ENCODE assay signal across 24 mouse cellular contexts in the genomic region with DNA sequence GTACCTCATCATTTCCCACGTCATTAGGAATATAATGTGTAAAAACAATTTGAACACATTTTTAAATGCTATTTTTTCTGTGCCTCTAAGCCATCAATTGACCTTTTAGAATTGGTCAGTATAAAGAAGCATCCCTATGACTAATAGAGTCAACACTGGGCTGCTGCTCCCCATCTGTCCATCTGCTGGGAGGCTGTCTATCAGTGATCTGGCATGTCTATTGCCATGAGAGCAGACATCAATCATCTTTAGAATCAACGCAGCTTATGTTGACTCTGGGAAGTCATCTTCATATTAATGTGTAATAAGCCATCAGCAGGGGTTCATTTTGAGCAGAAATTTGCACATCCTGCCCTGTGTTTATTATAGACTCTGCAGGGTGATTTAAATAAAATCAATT.
A peak's percentile ranks its signal among the peaks of the same experiment; 100 is the strongest.
DNase-seq lines count a peak whose midpoint lies in the region; ATAC-seq and TF ChIP-seq lines count a peak whose summit lies in the region.
"Had no signal": no experiment of that assay in that cellular context is flagged by ENCODE, and none has a peak within 500 bp of the region (broad histone marks: within the 10 kb centered on the region; RNA-seq: fewer than 3 reads in every experiment).

No protein-coding gene starts in this region.

- H3K4me2 ChIP-seq in hindbrain, embryonic 11.5 days (replicated peaks; ENCODE audit: low read depth, low read length) = no peak overlapping the region
- no peak overlapping the region for H3K4me2 ChIP-seq in hindbrain, embryonic 12.5 days (replicated peaks)
- H3K4me2 ChIP-seq in hindbrain, embryonic 14.5 days (replicated peaks) = no peak overlapping the region
- no peak overlapping the region for H3K4me2 ChIP-seq in hindbrain, postnatal 0 days (ENCODE audit: low read depth, low read length)
- H3K4me2 ChIP-seq: embryonic facial prominence, embryonic 12.5 days; forebrain, embryonic 13.5 days had no signal

- 62% methylated on average over 2 of the region's 2 CpGs for WGBS in hindbrain, embryonic 11.5 days
- 68% methylated on average over 2 of the region's 2 CpGs for WGBS in hindbrain, embryonic 10.5 days
- 68% methylated on average over 2 of the region's 2 CpGs for WGBS in hindbrain, embryonic 12.5 days
- 50% methylated on average over 2 of the region's 2 CpGs for WGBS in hindbrain, embryonic 14.5 days
- WGBS in hindbrain, postnatal 0 days = 49% methylated on average over 2 of the region's 2 CpGs

- DNase-seq in hindbrain, embryonic 11.5 days (ENCODE audit: low spot score) = no peak
- no peak for DNase-seq in hindbrain, embryonic 10.5 days (ENCODE audit: low spot score)
- peak; percentile 28 for DNase-seq in hindbrain, embryonic 14.5 days (ENCODE audit: low spot score)
- peak; percentile 26 for DNase-seq in hindbrain, postnatal 0 days (ENCODE audit: low spot score)
- DNase-seq in lung, postnatal 14 days = no peak
- DNase-seq in lung, postnatal 36 days = no peak
- DNase-seq: adrenal gland, adult 8-10 months; adrenal gland, postnatal 14 days; adrenal gland, postnatal 36 days; B cell, adult 2 months; cerebellum, adult 11-12 months; cerebellum, adult 2 months; cerebellum, adult 9-10 months; cerebellum, postnatal 10 days; cerebellum, postnatal 25 days had no signal

- H3K36me3 ChIP-seq in hindbrain, embryonic 11.5 days (ENCODE audit: control insufficient read depth, insufficient read depth, low read length) = no peaks in the 10 kb centered on the region
- no peaks in the 10 kb centered on the region for H3K36me3 ChIP-seq in hindbrain, embryonic 10.5 days
- H3K36me3 ChIP-seq in hindbrain, embryonic 12.5 days = no peaks in the 10 kb centered on the region
- H3K36me3 ChIP-seq in hindbrain, embryonic 14.5 days (replicated peaks; ENCODE audit: control insufficient read depth, insufficient read depth) = no peaks in the 10 kb centered on the region
- H3K36me3 ChIP-seq in hindbrain, postnatal 0 days (ENCODE audit: insufficient read depth, low read length) = no peaks in the 10 kb centered on the region
- H3K36me3 ChIP-seq: embryonic facial prominence, embryonic 10.5 days; embryonic facial prominence, embryonic 12.5 days; G1E had no signal

- H3K9me3 ChIP-seq in hindbrain, embryonic 11.5 days (ENCODE audit: control insufficient read depth, low read length) = no peaks in the 10 kb centered on the region
- H3K9me3 ChIP-seq in hindbrain, embryonic 10.5 days = no peaks in the 10 kb centered on the region
- H3K9me3 ChIP-seq in hindbrain, embryonic 12.5 days (replicated peaks) = no peaks in the 10 kb centered on the region
- H3K9me3 ChIP-seq in hindbrain, embryonic 14.5 days (ENCODE audit: control insufficient read depth, low read length) = no peaks in the 10 kb centered on the region
- H3K9me3 ChIP-seq in hindbrain, postnatal 0 days (ENCODE audit: low read length) = no peaks in the 10 kb centered on the region
- H3K9me3 ChIP-seq: embryonic facial prominence, embryonic 10.5 days; embryonic facial prominence, embryonic 12.5 days; forebrain, embryonic 13.5 days; G1E had no signal

- H3K4me3 ChIP-seq in hindbrain, embryonic 11.5 days (ENCODE audit: low read depth, low read length) = no peak overlapping the region
- H3K4me3 ChIP-seq in hindbrain, embryonic 10.5 days = no peak overlapping the region
- no peak overlapping the region for H3K4me3 ChIP-seq in hindbrain, embryonic 12.5 days
- no peak overlapping the region for H3K4me3 ChIP-seq in hindbrain, embryonic 14.5 days (replicated peaks; ENCODE audit: low read length)
- H3K4me3 ChIP-seq in hindbrain, postnatal 0 days (ENCODE audit: low read length) = no peak overlapping the region
- H3K4me3 ChIP-seq: embryonic facial prominence, embryonic 10.5 days; embryonic facial prominence, embryonic 12.5 days; forebrain, embryonic 13.5 days had no signal

- H3K27me3 ChIP-seq in hindbrain, embryonic 11.5 days (ENCODE audit: control insufficient read depth, insufficient read depth, low read length) = no peaks in the 10 kb centered on the region
- H3K27me3 ChIP-seq in hindbrain, embryonic 10.5 days (ENCODE audit: insufficient read depth, poor library complexity, severe bottlenecking) = no peaks in the 10 kb centered on the region
- H3K27me3 ChIP-seq in hindbrain, embryonic 12.5 days = no peaks in the 10 kb centered on the region
- H3K27me3 ChIP-seq in hindbrain, embryonic 14.5 days (ENCODE audit: control insufficient read depth, insufficient read depth, low read length) = no peaks in the 10 kb centered on the region
- no peaks in the 10 kb centered on the region for H3K27me3 ChIP-seq in hindbrain, postnatal 0 days (ENCODE audit: insufficient read depth, low read length)
- H3K27me3 ChIP-seq: CH12.LX; embryonic facial prominence, embryonic 12.5 days; forebrain, embryonic 13.5 days had no signal

- H3K9ac ChIP-seq in hindbrain, embryonic 11.5 days (ENCODE audit: low read depth, low read length) = no peak overlapping the region
- H3K9ac ChIP-seq in hindbrain, embryonic 12.5 days = no peak overlapping the region
- no peak overlapping the region for H3K9ac ChIP-seq in hindbrain, embryonic 14.5 days
- H3K9ac ChIP-seq in hindbrain, postnatal 0 days (replicated peaks; ENCODE audit: low read length) = no peak overlapping the region
- H3K9ac ChIP-seq: embryonic facial prominence, embryonic 12.5 days; forebrain, embryonic 13.5 days had no signal

- peak; percentile 54; the same call in 1 of the 2 replicates for ATAC-seq in hindbrain, embryonic 11.5 days (ENCODE audit: low FRiP score)
- ATAC-seq in hindbrain, embryonic 12.5 days (ENCODE audit: low FRiP score) = peak; percentile 58; the same call in 1 of the 2 replicates
- ATAC-seq in hindbrain, embryonic 14.5 days (ENCODE audit: low FRiP score) = no peak
- ATAC-seq in hindbrain, postnatal 0 days = peak; percentile 63; the same call in 1 of the 2 replicates
- ATAC-seq: activated CD4-positive, CD25-positive, alpha-beta regulatory T cell, adult 4 months; CD4-positive, CD25-positive, alpha-beta regulatory T cell, adult 4 months; forebrain, embryonic 13.5 days; Patski had no signal

- H3K4me1 ChIP-seq in hindbrain, embryonic 11.5 days (replicated peaks; ENCODE audit: control insufficient read depth, insufficient read depth, low read length) = no peaks in the 10 kb centered on the region
- no peaks in the 10 kb centered on the region for H3K4me1 ChIP-seq in hindbrain, embryonic 10.5 days (replicated peaks)
- H3K4me1 ChIP-seq in hindbrain, embryonic 12.5 days = no peaks in the 10 kb centered on the region
- no peaks in the 10 kb centered on the region for H3K4me1 ChIP-seq in hindbrain, embryonic 14.5 days (replicated peaks; ENCODE audit: control insufficient read depth, insufficient read depth, low read length)
- no peaks in the 10 kb centered on the region for H3K4me1 ChIP-seq in hindbrain, postnatal 0 days (ENCODE audit: insufficient read depth, low read length)
- H3K4me1 ChIP-seq: embryonic facial prominence, embryonic 10.5 days; embryonic facial prominence, embryonic 12.5 days; forebrain, embryonic 13.5 days had no signal

- no peak overlapping the region for H3K27ac ChIP-seq in hindbrain, embryonic 11.5 days (ENCODE audit: low read depth, low read length)
- no peak overlapping the region for H3K27ac ChIP-seq in hindbrain, embryonic 10.5 days
- no peak overlapping the region for H3K27ac ChIP-seq in hindbrain, embryonic 12.5 days
- no peak overlapping the region for H3K27ac ChIP-seq in hindbrain, embryonic 14.5 days
- H3K27ac ChIP-seq in hindbrain, postnatal 0 days = no peak overlapping the region
- H3K27ac ChIP-seq: embryonic facial prominence, embryonic 10.5 days; embryonic facial prominence, embryonic 12.5 days; forebrain, embryonic 13.5 days had no signal

- no peak for TF ChIP-seq CTCF in hindbrain, postnatal 0 days (IDR thresholded peaks at IDR 0.05; ENCODE audit: low read depth)

Comparison
In these comparisons a context has a peak if more than half of its experiments do, and no peak if none do; other contexts are left out.
1. DNase-seq: peak in hindbrain, embryonic 14.5 days (single experiment) and hindbrain, postnatal 0 days (single experiment); none in hindbrain, embryonic 11.5 days (single experiment), hindbrain, embryonic 10.5 days (single experiment), lung, postnatal 14 days (single experiment) and lung, postnatal 36 days (single experiment).